Mouse (Mus musculus): ENCODE measurements around the gene Ndufaf7.

GRCm38 (mm10) chr17:78983736-78984135 is 46.8 kb downstream of the Ndufaf7 start:
- TF ChIP-seq CTCF (IDR thresholded peaks at IDR 0.05; ENCODE audit: control insufficient read depth, insufficient read depth, low read length) (no peak), POLR2A (IDR thresholded peaks at IDR 0.05; ENCODE audit: borderline replicate concordance, control insufficient read depth, low read depth, low read length) (no peak)
